Mouse (Mus musculus): Measurements from ENCODE around the gene Cbx7. TPM values are rescaled to one million over a fixed set of nuclear protein-coding genes. Genes with fewer than 3 reads are reported as not detected.

Cbx7 gene
- polyA plus RNA-seq (2012; fragmentation: generic; extraction: Trizol): 1 to 10 TPM in 1 of 2 experiments, under 1 TPM in 1; 0.75 to 5.3 TPM

GRCm38 (mm10) chr15:79970940-79971339 is at the start of gene Cbx7:
Gene Cbx7 (minus strand): TSS chr15:79971119.

GRCm38 (mm10) chr15:80014321-80015210 is 43.6 kb upstream of the Cbx7 start, which contains the start of gene Pdgfb:
Gene Pdgfb (minus strand): TSS chr15:80014977.

DNA sequence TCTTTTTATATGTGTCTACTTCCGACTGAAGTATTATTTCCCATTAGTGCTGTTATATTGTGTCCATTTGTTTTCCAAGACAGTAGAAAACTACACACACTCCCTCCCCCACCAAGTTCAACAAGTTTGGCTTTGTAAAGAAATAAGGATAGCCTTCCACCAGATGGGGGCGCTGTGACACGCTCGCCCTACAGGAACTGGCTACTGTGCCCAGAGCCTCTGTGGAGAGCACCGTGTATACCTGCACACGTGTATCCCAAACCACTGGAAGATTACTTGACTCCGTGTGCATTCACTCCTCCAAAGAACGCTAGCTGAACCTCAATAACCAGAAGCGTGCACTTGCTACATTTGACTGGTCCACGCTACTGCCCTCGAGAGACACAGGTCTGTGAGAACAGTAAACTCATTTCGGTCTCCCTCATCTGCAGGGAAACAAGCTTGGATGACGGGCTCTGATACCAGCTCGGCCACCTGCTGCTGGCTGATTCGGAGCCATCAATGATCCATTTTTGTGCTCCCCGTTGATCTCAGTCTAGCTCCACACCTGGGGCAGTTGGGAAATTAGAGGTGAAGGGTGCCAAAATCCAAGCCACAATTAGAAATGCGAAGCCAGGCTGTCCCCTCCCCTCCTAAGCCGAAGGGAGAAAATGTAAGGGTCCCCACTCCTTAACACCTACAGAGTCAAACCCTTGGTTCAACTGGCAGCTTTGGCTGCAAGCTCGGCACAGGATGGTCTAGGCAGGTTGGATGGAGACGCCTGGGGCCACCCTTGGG is 79.3 kb downstream of the Cbx7 start, which contains the start of gene Apobec3:
TSS of gene Apobec3 (plus strand) at position 224 of the 777 bp plus-strand sequence.

Other genes starting within 250 kb of the Cbx7 start
- 100 to 1,000 TPM in 1 of 2 experiments, 10 to 100 TPM in 1; 12.5 to 130 TPM for gene Sun2, start 228.6 kb downstream of the Cbx7 start, polyA plus RNA-seq (2012; fragmentation: generic; extraction: Trizol)
- gene Dnal4, start 193.3 kb downstream of the Cbx7 start, polyA plus RNA-seq (2012; fragmentation: generic; extraction: Trizol): 10 to 100 TPM; 33.6 to 80.7 TPM
- gene Nptxr, start 166.4 kb downstream of the Cbx7 start, polyA plus RNA-seq (2012; fragmentation: generic; extraction: Trizol): 10 to 100 TPM; 32.5 to 82.6 TPM
- under 1 TPM; 0.02 to 0.34 TPM for gene Npcd, start 136.9 kb downstream of the Cbx7 start, polyA plus RNA-seq (2012; fragmentation: generic; extraction: Trizol)
- gene Cbx6, start 136.4 kb downstream of the Cbx7 start, polyA plus RNA-seq (2012; fragmentation: generic; extraction: Trizol): 100 to 1,000 TPM in 1 of 2 experiments, 10 to 100 TPM in 1; 60.9 to 167 TPM
- 10 to 100 TPM; 13.0 to 41.5 TPM for gene Apobec3, start 79.5 kb downstream of the Cbx7 start, polyA plus RNA-seq (2012; fragmentation: generic; extraction: Trizol)
- 10 to 100 TPM in 1 of 2 experiments, 1 to 10 TPM in 1; 6.5 to 19.0 TPM for gene Pdgfb, start 43.9 kb upstream of the Cbx7 start, polyA plus RNA-seq (2012; fragmentation: generic; extraction: Trizol)
- 1 to 10 TPM; 2.6 to 3.1 TPM for gene Syngr1, start 120.2 kb upstream of the Cbx7 start, polyA plus RNA-seq (2012; fragmentation: generic; extraction: Trizol)
- 1,000 to 10,000 TPM; 1,331 to 1,929 TPM for gene Rpl3, start 120.7 kb upstream of the Cbx7 start, polyA plus RNA-seq (2012; fragmentation: generic; extraction: Trizol)
- 10 to 100 TPM; 14.0 to 40.8 TPM for gene Tab1, start 162.0 kb upstream of the Cbx7 start, polyA plus RNA-seq (2012; fragmentation: generic; extraction: Trizol)
- gene Mgat3, start 202.6 kb upstream of the Cbx7 start, polyA plus RNA-seq (2012; fragmentation: generic; extraction: Trizol): 10 to 100 TPM in 1 of 2 experiments, under 1 TPM in 1; 0.87 to 14.9 TPM